Mouse (Mus musculus): ENCODE results near the gene Npw.

GRCm38 (mm10) chr17:24692385-24692784 lies 34.1 kb upstream of the Npw start:
- TF ChIP-seq CTCF (IDR thresholded peaks at IDR 0.05; ENCODE audit: borderline replicate concordance, control insufficient read depth, extremely low read depth, insufficient read depth, low read length, poor library complexity): no peak
- TF ChIP-seq POLR2A (IDR thresholded peaks at IDR 0.05; ENCODE audit: control insufficient read depth, extremely low read depth, insufficient read depth, low read length, poor library complexity): no peak

Measured in thymus, adult 2 months (tissue).